Mouse (Mus musculus) spleen, adult 2 months (tissue): Measurements from ENCODE around the gene Ttc9.

Experiments used
- CTCF ChIP-seq: fragments of 200-500 bp; IDR thresholded peaks from 2 replicates; pipeline ENCODE4 v1.5.1; 2011; ENCODE audit warnings: mild to moderate bottlenecking, inconsistent platforms; ENCODE audit not compliant: insufficient read depth, insufficient read length, insufficient replicate concordance; ENCODE audit errors: extremely low read depth
- POLR2A ChIP-seq: fragments of 200-500 bp; IDR thresholded peaks from 2 replicates; pipeline ENCODE4 v1.6.1; 2011; ENCODE audit warnings: low read depth, low read length, inconsistent platforms

DNA sequence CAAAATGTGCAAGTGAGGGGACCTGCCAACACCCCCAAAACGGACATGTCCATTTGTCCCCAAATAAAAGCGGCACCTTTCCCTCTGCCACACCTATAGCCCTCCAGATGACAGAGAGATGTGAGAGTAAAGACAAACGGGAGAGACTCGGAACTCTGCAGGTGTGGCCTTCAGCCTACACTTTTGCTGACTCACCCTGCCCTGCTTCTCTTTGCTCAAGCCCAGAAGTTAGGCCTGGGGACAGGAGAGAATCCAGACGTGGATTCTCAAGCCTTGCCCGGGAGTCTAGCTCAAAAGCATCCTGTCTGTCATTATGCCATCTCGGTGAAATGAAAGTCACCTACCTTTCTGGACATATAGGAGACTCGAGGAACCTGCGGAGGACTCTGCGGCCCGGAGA is 52.3 kb downstream of the Ttc9 start:
- TF ChIP-seq CTCF (no peak), POLR2A (no peak)
